Mouse (Mus musculus) erythroblast, embryonic 14.5 days (primary cell): ENCODE results near the gene Dab1. TPM values are rescaled to one million over a fixed set of nuclear protein-coding genes. Genes with fewer than 3 reads are reported as not detected.

Experiments
- H3K27me3 ChIP-seq: 2 replicates; pipeline ENCODE4 v1.6.1; 2012; ENCODE audit warnings: inconsistent platforms; ENCODE audit not compliant: control insufficient read depth
- H3K36me3 ChIP-seq: 2 replicates; pipeline ENCODE4 v1.6.1; 2012; ENCODE audit warnings: mild to moderate bottlenecking, inconsistent platforms; ENCODE audit not compliant: control insufficient read depth
- H3K4me1 ChIP-seq: 2 replicates; pipeline ENCODE4 v1.6.1; 2012; ENCODE audit warnings: inconsistent platforms; ENCODE audit not compliant: control insufficient read depth
- H3K4me3 ChIP-seq: replicated peaks from 2 replicates; pipeline ENCODE3; 2012; ENCODE audit warnings: moderate library complexity, mild to moderate bottlenecking, inconsistent platforms
- H3K9me3 ChIP-seq: 2 replicates; pipeline ENCODE4 v1.6.1; 2012; ENCODE audit warnings: low read length, inconsistent platforms, mixed read lengths; ENCODE audit not compliant: control insufficient read depth
- GATA1 ChIP-seq: IDR thresholded peaks from 2 replicates; pipeline ENCODE4 v1.6.1; 2012; ENCODE audit warnings: low read length, inconsistent platforms, mixed read lengths
- TAL1 ChIP-seq: IDR thresholded peaks from 3 replicates; pipeline ENCODE4 v1.6.1; 2012; ENCODE audit warnings: low read length, inconsistent platforms, mixed read lengths
- polyA plus RNA-seq: library from polyadenylated mRNA; stranded (reverse); fragments of >175 nt; gene quantifications from 2 replicates; pipeline ENCODE4 v1.2.3, GENCODE M21; 2012

Gene Dab1
- polyA plus RNA-seq, 1 experiment, result not detected

- TF ChIP-seq TAL1 (no peak), GATA1 (no peak)
- Histone ChIP-seq H3K9me3 (peaks cover 24% of the 10 kb centered on the region), H3K4me1 (no peaks in the 10 kb centered on the region), H3K27me3 (no peaks in the 10 kb centered on the region), H3K4me3 (no peak overlapping the region), H3K36me3 (no peaks in the 10 kb centered on the region)
These were observed 278.5 kb downstream of the Dab1 start for GRCm38 (mm10) chr4:103897702-103898101.

- H3K36me3 ChIP-seq, result no peaks in the 10 kb centered on the region
- H3K9me3 ChIP-seq, result peaks cover 10% of the 10 kb centered on the region
- TF ChIP-seq TAL1 (no peak), GATA1 (no peak)
- H3K4me1 ChIP-seq, result no peaks in the 10 kb centered on the region
- no peaks in the 10 kb centered on the region for H3K27me3 ChIP-seq
- no peak overlapping the region for H3K4me3 ChIP-seq
These were observed 292.3 kb downstream of the Dab1 start for GRCm38 (mm10) chr4:103911441-103911840.

GRCm38 (mm10) chr4:103912071-103912470, 292.9 kb downstream of the Dab1 start:
- Histone ChIP-seq H3K27me3 (no peaks in the 10 kb centered on the region), H3K9me3 (peaks cover 8% of the 10 kb centered on the region), H3K36me3 (no peaks in the 10 kb centered on the region), H3K4me3 (no peak overlapping the region), H3K4me1 (no peaks in the 10 kb centered on the region)
- no peak for TF ChIP-seq TAL1
- TF ChIP-seq GATA1, result no peak

GRCm38 (mm10) chr4:103922431-103922931, 303.3 kb downstream of the Dab1 start:
- H3K9me3 ChIP-seq, result peaks cover 2% of the 10 kb centered on the region; the same call in 1 of the 2 replicates
- H3K36me3 ChIP-seq, result no peaks in the 10 kb centered on the region
- no peak overlapping the region for H3K4me3 ChIP-seq
- TF ChIP-seq GATA1, result no peak
- TF ChIP-seq TAL1, result no peak
- H3K4me1 ChIP-seq, result no peaks in the 10 kb centered on the region
- H3K27me3 ChIP-seq, result no peaks in the 10 kb centered on the region

- Histone ChIP-seq H3K36me3 (no peaks in the 10 kb centered on the region), H3K27me3 (no peaks in the 10 kb centered on the region), H3K9me3 (peaks cover 2% of the 10 kb centered on the region; the same call in 1 of the 2 replicates), H3K4me1 (no peaks in the 10 kb centered on the region), H3K4me3 (no peak overlapping the region)
- TF ChIP-seq GATA1 (no peak), TAL1 (no peak)
These were observed 307.5 kb downstream of the Dab1 start for GRCm38 (mm10) chr4:103926682-103927081.

GRCm38 (mm10) chr4:103929631-103930030, 310.5 kb downstream of the Dab1 start:
- TF ChIP-seq GATA1 (no peak), TAL1 (no peak)
- Histone ChIP-seq H3K9me3 (0 out of 2 replicates have a peak, but pooled peaks cover 2% of the 10 kb centered on the region), H3K4me1 (no peaks in the 10 kb centered on the region), H3K36me3 (no peaks in the 10 kb centered on the region), H3K4me3 (no peak overlapping the region), H3K27me3 (no peaks in the 10 kb centered on the region)

- Histone ChIP-seq H3K27me3 (no peaks in the 10 kb centered on the region), H3K9me3 (0 out of 2 replicates have a peak, but pooled peaks cover 4% of the 10 kb centered on the region), H3K36me3 (no peaks in the 10 kb centered on the region), H3K4me1 (no peaks in the 10 kb centered on the region), H3K4me3 (no peak overlapping the region)
- TF ChIP-seq GATA1 (no peak), TAL1 (no peak)
These were observed 315.2 kb downstream of the Dab1 start for GRCm38 (mm10) chr4:103934364-103934763.

- H3K36me3 ChIP-seq, result no peaks in the 10 kb centered on the region
- H3K9me3 ChIP-seq, result peaks cover 15% of the 10 kb centered on the region
- TF ChIP-seq TAL1, result no peak
- no peaks in the 10 kb centered on the region for H3K27me3 ChIP-seq
- H3K4me3 ChIP-seq, result no peak overlapping the region
- H3K4me1 ChIP-seq, result no peaks in the 10 kb centered on the region
These were observed 329.1 kb downstream of the Dab1 start for GRCm38 (mm10) chr4:103948255-103948654.

- no peak for TF ChIP-seq GATA1
- TF ChIP-seq TAL1, result no peak
- H3K36me3 ChIP-seq, result no peaks in the 10 kb centered on the region
- peaks cover 8% of the 10 kb centered on the region for H3K9me3 ChIP-seq
- H3K27me3 ChIP-seq, result no peaks in the 10 kb centered on the region
- no peak overlapping the region for H3K4me3 ChIP-seq
- no peaks in the 10 kb centered on the region for H3K4me1 ChIP-seq
These were observed 334.6 kb downstream of the Dab1 start for GRCm38 (mm10) chr4:103953652-103954220.
